Mouse (Mus musculus) heart, embryonic 11.5 days (tissue): ENCODE measurements around the gene Gm6309. TPM values are rescaled to one million over a fixed set of nuclear protein-coding genes. Genes with fewer than 3 reads are reported as not detected.

Experiments used
- polyA plus RNA-seq: library from polyadenylated mRNA; unstranded; fragments of >200 nt; fragmentation: Nextera tagmentation; extraction: Ambion mirVana; gene quantifications from 2 replicates; pipeline ENCODE4 v1.2.1, GENCODE M21; 2014

The Gm6309 gene
- polyA plus RNA-seq, 1 experiment from 2014 or later: not detected

Other genes with a start within 250 kb of the Gm6309 start
- not detected in 2 replicates for gene Cyp3a25, start 161.1 kb downstream of the Gm6309 start, polyA plus RNA-seq
- gene Cyp3a59, start 91.5 kb downstream of the Gm6309 start, polyA plus RNA-seq: not detected in 2 replicates
- not detected in 2 replicates for gene Gm5565, start 10.2 kb downstream of the Gm6309 start, polyA plus RNA-seq
- not detected in 2 replicates for gene 1700001J03Rik, start 14.6 kb upstream of the Gm6309 start, polyA plus RNA-seq
- 29.8 and 40.7 TPM in 2 replicates for gene Rnf6, start 50.8 kb upstream of the Gm6309 start, polyA plus RNA-seq
- 19.9 and 24.0 TPM in 2 replicates for gene Cdk8, start 60.5 kb upstream of the Gm6309 start, polyA plus RNA-seq
- 0.42 and 0.52 TPM in 2 replicates for gene Wasf3, start 214.3 kb upstream of the Gm6309 start, polyA plus RNA-seq